Mouse (Mus musculus): ENCODE measurements around the gene Nhsl1.

Gene Nhsl1

DNA sequence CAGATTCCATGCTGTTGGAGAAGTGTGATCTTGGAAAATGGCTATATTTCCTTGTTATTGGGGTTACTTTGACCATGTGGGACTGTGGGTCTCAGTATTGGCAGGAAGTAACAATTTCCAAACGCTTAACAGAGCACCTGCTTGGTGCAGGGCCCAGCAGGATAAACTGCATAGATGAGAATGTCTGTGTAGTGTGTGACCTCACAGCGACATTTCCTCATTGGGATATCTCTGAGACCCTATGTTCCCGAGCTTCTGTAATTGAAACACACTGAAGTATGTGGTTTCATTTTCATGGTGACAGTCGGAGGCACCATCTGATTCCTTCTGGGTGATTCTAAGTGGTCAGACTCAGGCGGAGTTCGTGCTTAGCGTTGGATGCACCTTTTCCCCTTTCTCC is 75.5 kb downstream of the Nhsl1 start:
- in situ Hi-C loops (cut with MboI, MseI) = no loop called here

DNA sequence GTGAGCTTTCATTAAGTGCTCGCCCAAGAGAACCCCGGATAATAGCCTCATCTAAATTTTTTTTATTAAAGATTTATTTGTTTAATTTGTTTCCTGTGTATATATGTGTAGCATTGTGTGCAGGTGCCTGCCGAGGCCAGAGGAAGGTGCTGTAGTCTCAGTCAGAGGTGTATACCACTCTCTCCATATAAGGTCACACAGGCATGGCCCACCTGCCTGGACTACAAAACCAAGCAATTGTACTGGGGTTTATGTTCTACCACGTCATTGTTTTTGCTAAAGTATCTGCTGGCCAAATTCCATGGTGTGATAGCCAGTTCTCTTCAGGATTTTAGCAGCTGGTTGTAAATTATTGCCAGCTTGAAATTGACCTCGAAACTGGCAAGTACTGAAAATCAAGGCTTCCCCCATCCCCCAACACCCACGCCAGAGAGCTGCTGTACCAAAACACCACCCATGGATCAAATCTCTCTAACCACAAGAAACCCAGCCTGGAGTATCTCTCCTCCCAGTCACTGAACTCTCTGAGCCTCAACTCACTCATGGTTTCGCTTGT is 81.4 kb downstream of the Nhsl1 start:
- in situ Hi-C loops (cut with MboI, MseI) = loop anchor here (5.0 kb wide), 1 partner anchor 127 kb away; no protein-coding TSS in a partner anchor

GRCm38 (mm10) chr10:18400998-18401397 is 82.2 kb downstream of the Nhsl1 start:
- in situ Hi-C loops (cut with MboI, MseI) = loop anchor here (5.0 kb wide), 1 partner anchor 126 kb away; no protein-coding TSS in a partner anchor

DNA sequence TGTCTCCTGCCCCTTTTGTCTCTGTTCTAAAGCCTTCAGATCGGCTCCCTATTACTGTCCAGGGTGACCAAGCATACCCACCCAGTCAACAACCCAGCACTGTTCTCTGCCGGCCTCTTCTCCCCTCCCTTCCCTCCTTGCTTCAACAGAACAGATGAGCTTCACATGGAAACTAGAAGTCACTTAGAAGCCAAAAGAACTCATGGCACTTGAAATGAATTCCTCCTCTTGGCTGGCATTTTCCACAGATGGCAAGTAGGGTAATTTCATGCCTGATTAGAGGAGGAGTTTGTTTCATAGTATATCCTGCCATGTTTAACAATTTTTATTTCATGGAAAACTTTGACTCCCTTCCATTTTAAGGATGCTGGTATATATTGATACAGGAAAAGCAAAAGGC is 85.2 kb downstream of the Nhsl1 start:
- in situ Hi-C loops (cut with MboI, MseI) = loop anchor here (5.0 kb wide), 1 partner anchor 123 kb away; no protein-coding TSS in a partner anchor

DNA sequence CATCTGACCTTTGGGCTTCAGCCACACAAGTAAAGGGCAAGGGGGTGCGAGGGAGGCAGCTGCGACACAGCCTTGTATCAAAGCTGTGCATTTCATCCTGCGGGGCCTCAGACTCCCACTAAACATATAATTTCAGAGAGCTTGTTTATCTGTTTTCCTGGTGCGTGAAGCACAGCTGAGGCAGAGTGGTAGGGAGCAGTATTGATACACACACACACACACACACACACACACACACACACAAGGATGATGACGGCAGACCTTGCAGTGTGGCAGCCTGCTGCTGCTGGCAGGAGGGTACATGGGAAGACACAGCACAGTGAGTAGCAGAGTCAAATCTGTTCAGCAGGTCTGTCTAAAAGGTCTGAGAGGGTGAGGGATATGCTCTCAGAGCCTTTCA is 85.9 kb downstream of the Nhsl1 start:
- in situ Hi-C loops (cut with MboI, MseI) = loop anchor here (5.0 kb wide), 1 partner anchor 123 kb away; no protein-coding TSS in a partner anchor

GRCm38 (mm10) chr10:18407062-18407830 is 88.5 kb downstream of the Nhsl1 start:
- in situ Hi-C loops (cut with MboI, MseI) = no loop called here

DNA sequence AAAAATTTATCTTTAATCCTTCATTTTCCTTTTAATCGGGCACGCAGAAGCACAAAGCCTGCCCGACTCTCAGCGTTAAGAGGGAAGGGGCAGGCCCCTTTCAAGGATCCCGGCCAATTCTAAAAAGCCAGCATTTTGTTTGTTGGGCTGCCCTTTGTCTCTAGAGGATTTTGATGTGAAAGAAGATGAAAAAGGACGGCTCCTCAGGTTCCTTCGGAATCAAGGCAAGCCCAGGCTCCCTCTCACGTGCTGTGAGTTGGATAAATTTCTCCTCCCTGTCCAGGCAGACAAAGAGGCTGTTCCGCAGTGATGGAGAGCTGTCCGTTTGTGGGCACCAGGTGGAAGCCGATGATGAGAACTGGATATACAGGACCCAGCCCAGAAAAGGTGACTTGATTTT is 89.3 kb downstream of the Nhsl1 start:
- in situ Hi-C loops (cut with MboI, MseI) = no loop called here

DNA sequence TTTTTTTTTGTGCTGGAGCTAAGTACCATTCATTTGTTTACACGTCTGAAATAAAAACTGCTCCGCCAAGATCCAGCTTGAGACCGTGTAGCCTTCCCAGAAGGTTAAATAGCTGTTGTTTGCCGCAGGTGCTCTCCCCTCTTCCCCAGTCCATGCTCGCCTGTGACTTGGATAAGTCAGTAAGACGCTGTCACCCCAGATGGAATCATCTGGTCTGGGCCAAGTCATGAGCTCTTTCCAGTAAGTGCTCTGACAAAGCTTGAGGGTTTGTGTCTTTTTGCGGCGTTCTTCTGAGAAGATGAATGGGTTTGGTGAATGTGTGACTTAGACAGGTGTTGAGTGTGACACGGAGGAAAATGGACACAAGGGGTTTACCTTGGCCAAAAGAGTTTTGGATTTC is 89.8 kb downstream of the Nhsl1 start:
- in situ Hi-C loops (cut with MboI, MseI) = no loop called here

- in situ Hi-C loops (cut with MboI, MseI) = no loop called here
These were observed 90.3 kb downstream of the Nhsl1 start for GRCm38 (mm10) chr10:18409068-18409467.

DNA sequence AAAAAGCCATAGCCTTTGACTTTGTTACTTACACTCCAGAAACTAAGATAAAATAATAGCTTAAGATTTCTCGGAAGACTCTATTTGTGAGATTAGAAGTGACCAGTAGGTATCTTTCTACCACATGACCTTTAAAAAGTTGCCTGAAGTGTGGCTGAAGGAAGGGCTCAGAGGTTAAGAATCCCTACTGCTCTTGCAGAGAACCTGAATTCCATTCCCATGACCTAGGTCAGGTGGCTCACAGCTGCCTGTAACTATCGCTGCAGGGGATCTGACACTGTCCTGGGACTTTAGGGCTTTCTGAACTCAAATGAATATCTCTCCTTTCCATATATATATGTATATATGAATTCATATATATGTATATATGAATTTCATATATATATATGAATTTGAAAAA is 92.5 kb downstream of the Nhsl1 start:
- in situ Hi-C loops (cut with MboI, MseI) = no loop called here

DNA sequence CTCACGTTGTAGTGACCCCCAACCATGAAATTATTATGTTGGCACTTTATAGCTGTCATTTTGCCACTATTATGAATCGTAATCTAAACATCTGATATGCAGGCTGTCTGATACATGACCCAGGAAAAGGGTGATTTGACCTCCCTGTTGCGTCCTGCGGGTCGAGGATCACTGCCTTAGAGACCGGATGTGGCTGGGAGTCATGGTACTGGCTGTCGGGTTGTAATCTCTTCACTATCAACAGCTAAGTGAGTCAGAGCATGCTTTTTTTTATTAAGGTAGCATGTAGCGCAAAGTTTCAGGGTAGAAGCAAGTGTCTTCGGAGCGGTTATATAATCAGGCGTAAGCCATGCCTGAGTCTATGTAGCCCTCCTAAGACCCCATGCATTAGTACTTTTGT is 97.2 kb downstream of the Nhsl1 start:
- in situ Hi-C loops (cut with MboI, MseI) = no loop called here

DNA sequence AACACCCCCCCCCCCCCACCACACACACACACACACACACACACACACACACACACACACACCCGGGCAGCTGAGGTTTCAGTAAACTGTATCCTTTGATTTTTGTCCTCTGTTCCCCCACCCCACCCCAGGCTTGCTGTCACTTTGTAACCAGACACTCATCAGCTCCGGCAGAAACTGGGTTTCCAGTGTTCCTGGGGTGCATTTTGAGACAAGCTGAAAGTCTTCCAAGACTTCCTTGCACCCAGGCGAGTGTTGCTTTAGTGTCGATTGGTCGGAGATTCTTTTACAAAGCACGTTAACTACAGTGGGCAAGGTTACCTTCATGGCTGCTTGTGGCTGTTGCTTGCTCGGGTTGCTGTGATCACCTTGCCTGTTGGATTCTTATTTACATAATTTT is 99.4 kb downstream of the Nhsl1 start:
- in situ Hi-C loops (cut with MboI, MseI) = no loop called here

- in situ Hi-C loops (cut with MboI, MseI) = no loop called here
These were observed 100.7 kb downstream of the Nhsl1 start for GRCm38 (mm10) chr10:18419508-18419907.

- in situ Hi-C loops (cut with MboI, MseI) = no loop called here
These were observed 101.6 kb downstream of the Nhsl1 start for GRCm38 (mm10) chr10:18420259-18421000.

- in situ Hi-C loops (cut with MboI, MseI) = no loop called here
These were observed 104.2 kb downstream of the Nhsl1 start for GRCm38 (mm10) chr10:18422968-18423367.

- in situ Hi-C loops (cut with MboI, MseI) = no loop called here
These were observed 104.8 kb downstream of the Nhsl1 start for GRCm38 (mm10) chr10:18423557-18423956.

GRCm38 (mm10) chr10:18427866-18428265 is 109.1 kb downstream of the Nhsl1 start:
- in situ Hi-C loops (cut with MboI, MseI) = no loop called here

- in situ Hi-C loops (cut with MboI, MseI) = no loop called here
These were observed 110.7 kb downstream of the Nhsl1 start for GRCm38 (mm10) chr10:18429533-18429932.

DNA sequence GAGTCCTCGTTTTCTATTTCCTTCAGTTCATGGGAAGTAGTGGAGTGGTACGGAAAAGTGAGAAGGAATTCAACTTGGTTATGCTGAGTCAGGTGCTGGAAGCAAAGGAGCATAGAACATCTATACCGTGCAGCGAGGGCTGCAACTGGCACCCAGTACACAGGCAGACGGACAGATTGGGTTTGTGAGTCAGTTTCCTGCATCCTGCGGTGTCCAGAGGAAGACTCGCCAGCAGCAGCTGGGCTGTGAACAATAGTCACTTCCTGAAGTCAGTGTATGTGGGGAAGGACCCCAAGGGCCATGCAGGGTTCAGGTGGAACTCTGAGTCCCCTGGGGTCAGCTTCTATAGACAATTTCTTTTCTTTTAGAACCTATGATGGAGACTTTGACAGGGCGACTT is 111.4 kb downstream of the Nhsl1 start:
- in situ Hi-C loops (cut with MboI, MseI) = no loop called here

DNA sequence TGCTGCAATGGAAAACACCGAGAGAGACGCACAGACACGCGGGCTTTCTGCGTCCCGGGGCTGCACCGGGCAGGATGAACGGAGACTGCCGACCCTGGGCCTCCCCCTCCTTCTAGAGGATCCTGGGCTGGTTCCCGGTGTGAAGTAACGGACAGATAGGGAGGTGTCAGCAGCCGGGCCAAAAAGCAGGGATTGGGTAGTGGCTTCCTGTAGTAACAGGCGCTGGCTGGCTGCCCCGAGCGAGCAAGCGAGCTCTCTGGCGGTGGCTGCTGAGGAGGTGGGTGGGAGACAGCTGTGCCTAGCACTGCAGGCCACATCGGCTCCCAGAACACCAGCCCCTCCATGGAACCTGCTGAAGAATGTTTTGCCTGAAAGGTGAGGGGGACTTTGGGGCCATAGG is 112.2 kb downstream of the Nhsl1 start:
- in situ Hi-C loops (cut with MboI, MseI) = no loop called here

GRCm38 (mm10) chr10:18431546-18431945 is 112.8 kb downstream of the Nhsl1 start:
- in situ Hi-C loops (cut with MboI, MseI) = no loop called here

DNA sequence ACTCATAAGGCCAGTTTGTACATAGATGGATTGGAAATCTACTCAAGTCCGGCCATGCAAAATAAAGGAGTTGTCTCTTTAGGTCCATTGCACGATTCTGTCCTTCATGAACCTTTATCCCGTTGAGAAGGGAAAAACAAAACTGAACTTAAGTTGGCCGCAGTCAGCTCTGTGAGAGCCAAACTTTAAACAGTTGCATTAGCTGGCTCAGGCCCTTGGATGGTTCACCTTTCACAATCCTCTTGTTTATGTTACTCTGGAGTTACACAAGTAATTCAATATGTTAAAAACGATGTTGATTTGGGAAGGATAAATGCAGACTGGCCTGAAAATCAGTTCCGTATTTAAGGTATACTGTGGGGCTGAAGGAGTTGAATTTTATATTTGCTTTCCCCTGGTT is 116.7 kb downstream of the Nhsl1 start:
- in situ Hi-C loops (cut with MboI, MseI) = no loop called here

DNA sequence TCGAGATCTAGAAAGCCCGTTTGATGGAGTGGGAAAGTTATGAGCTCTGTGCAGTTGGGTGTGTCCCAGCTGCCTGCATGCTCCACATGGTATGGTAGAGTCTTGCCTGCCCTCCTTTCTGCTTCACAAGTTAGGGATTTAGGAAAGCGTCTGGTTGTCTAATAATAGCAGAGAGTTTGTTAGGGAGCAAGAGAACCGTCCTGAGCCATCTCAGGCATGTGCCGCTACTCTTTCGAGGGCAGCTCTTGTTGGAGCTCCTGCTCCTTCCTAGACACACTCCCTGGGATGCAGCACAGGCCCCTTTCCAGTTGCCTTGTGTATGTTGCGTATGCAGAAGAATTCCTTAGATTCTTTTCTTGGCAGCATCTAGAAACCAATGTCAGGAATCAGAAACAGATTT is 117.2 kb downstream of the Nhsl1 start:
- in situ Hi-C loops (cut with MboI, MseI) = no loop called here

Measured in regulatory T cell (primary cell).